Mouse (Mus musculus) activated CD4-positive, CD25-positive, alpha-beta regulatory T cell (primary cell): Measurements from ENCODE around the gene Sim2. TPM values are rescaled to one million over a fixed set of nuclear protein-coding genes. Genes with fewer than 3 reads are reported as not detected.

Experiments
- polyA plus RNA-seq, 2 experiments: library from polyadenylated mRNA; unstranded; fragments of 100-300 nt; shearing (Covaris generic); gene quantifications; one replicate each; pipeline ENCODE4 v1.2.1; 2017

Gene Sim2
- polyA plus RNA-seq, result under 1 TPM in 1 of 2 experiments, not detected in 1; 0.10 TPM

DNA sequence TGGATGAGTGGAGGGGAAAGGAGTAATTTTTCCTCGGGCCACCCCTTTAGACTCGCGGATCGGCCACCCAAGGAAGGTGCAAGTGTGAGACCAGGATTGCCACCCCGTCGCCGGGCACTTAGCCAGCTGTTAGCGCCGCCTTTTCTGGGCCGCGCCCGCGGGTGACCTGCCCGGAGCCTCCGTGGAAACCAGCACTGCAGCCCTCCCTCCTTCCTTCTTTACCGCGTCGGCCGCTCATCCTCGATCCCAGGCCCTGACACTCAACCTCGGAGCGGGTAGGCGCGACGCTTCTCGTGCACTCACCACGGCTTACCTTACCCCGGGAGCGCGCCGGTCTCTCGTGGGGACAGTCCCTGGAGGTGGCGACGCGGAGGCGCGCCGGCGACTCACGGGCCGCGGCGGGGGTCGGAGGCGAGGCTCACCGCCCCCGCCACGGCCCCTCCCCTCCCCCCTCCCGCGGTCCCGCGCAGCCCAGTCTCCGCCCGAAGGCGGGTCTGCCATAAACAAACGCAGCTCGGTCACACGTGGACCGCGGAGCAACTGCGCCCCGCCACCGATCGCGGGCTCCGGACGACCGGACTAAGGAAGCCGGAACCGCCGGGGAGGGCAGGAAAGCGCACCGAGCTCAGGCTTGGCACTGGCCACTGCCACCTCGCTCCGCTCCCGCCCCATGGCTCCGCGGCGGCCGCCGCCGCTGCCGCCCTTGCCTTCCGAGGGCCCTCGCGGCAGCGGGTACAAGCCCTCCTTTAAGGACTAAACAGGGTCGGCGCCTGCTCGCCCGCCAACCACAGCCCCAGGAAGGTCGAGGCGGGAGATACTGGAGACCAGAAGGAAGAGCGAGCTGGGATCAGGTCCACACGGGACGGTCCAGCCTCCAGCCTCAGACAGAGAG lies at the start of gene Sim2:
TSS of gene Sim2 (plus strand) at position 221 of the 892 bp plus-strand sequence.

Other genes with a start within 250 kb of the Sim2 start
- 10 to 100 TPM; 37.9 to 44.9 TPM for gene Chaf1b, start 201.0 kb upstream of the Sim2 start, polyA plus RNA-seq
- gene Cldn14, start 76.1 kb upstream of the Sim2 start, polyA plus RNA-seq, result not detected
- gene Hlcs, start 228.6 kb downstream of the Sim2 start, polyA plus RNA-seq, result 10 to 100 TPM in 1 of 2 experiments, 1 to 10 TPM in 1; 7.6 to 13.5 TPM
- gene Ripply3, start 243.5 kb downstream of the Sim2 start, polyA plus RNA-seq, result 1 to 10 TPM in 1 of 2 experiments, under 1 TPM in 1; 0.15 to 1.3 TPM